Mouse (Mus musculus) embryonic facial prominence, embryonic 12.5 days (tissue): ENCODE measurements at regions not wholly inside any gene's neighbourhood (a gene's known extent, or its start where the extent isn't known, plus 50 kb on each side); places are given as distances from the start of the nearest gene placed in this dataset.

Experiments used
- ATAC-seq: fragments of 200-750 bp; cut with Nextera tagmentation; 2 replicates; pipeline ENCODE4 v1.8.0; 2017; ENCODE audit not compliant: insufficient number of reproducible peaks, insufficient read depth, low FRiP score, low TSS enrichment
- H3K27ac ChIP-seq: fragments of 300-500 bp; sonication (generic); 2 replicates; pipeline ENCODE4 v1.5.1; 2016; ENCODE audit warnings: mild to moderate bottlenecking
- H3K27me3 ChIP-seq: fragments of 300-500 bp; sonication (generic); 2 replicates; pipeline ENCODE4 v1.6.1; 2016; ENCODE audit warnings: mild to moderate bottlenecking, moderate library complexity
- H3K36me3 ChIP-seq: fragments of 300-500 bp; sonication (generic); 2 replicates; pipeline ENCODE4 v1.6.1; 2016; ENCODE audit warnings: mild to moderate bottlenecking
- H3K4me1 ChIP-seq: fragments of 300-500 bp; sonication (generic); 2 replicates; pipeline ENCODE4 v1.6.1; 2016
- H3K4me2 ChIP-seq: fragments of 300-500 bp; sonication (generic); replicated peaks from 2 replicates; pipeline ENCODE4 v1.6.1; 2016; ENCODE audit warnings: mild to moderate bottlenecking, moderate library complexity
- H3K4me3 ChIP-seq: fragments of 300-500 bp; sonication (generic); 2 replicates; pipeline ENCODE4 v1.5.1; 2016; ENCODE audit warnings: mild to moderate bottlenecking
- H3K9ac ChIP-seq: fragments of 300-500 bp; sonication (generic); 2 replicates; pipeline ENCODE4 v1.6.1; 2016; ENCODE audit warnings: mild to moderate bottlenecking, moderate library complexity
- H3K9me3 ChIP-seq: fragments of 300-500 bp; sonication (generic); 2 replicates; pipeline ENCODE4 v1.6.1; 2016; ENCODE audit warnings: mild to moderate bottlenecking, moderate library complexity
- WGBS: fragments of 180-500 bp; shearing (Covaris S2); methylation state at CpG from one replicate; pipeline ENCODE4 v1.1.7; 2016; 5-methylcytosine and 5-hydroxymethylcytosine counted together

DNA sequence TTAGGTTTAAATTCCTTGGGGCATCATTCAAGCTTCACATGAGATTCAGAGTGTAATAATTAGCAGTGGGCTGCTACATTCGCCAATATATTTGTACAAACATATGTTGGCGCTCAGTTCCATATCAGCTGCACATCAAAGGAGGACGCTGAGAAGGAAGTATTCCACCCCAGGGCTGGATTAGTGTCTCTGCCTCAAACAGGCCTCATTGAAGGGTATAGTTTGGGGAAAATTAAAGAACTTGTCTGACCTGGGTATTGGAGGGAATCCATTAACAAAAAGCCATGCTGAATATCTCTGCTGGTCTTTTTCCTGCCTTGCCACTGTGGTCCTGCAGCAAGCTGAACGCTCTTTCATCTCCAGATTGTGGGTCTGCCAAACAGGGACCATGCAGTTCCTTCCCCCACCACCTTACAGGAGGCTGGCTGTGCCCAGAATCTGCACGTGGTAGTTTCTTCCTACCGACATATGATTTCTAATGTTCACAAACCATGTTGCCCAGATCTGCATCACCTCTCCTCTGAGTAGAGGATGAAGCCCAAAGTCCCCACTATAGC lies 67.7 kb upstream of the Pitx2 start:
- H3K4me2 ChIP-seq, result no peak overlapping the region
- WGBS, result 53% methylated on average over 6 of the region's 6 CpGs
- H3K27ac ChIP-seq, result no peak overlapping the region
- H3K9me3 ChIP-seq, result no peaks in the 10 kb centered on the region
- H3K36me3 ChIP-seq, result no peaks in the 10 kb centered on the region
- no peak for ATAC-seq
- H3K4me1 ChIP-seq, result no peaks in the 10 kb centered on the region
- no peak overlapping the region for H3K4me3 ChIP-seq
- no peaks in the 10 kb centered on the region for H3K27me3 ChIP-seq
- H3K9ac ChIP-seq, result no peak overlapping the region
